Mouse (Mus musculus) heart, embryonic 14.5 days (tissue): ENCODE data around the gene Rab11b. TPM values are rescaled to one million over a fixed set of nuclear protein-coding genes. Genes with fewer than 3 reads are reported as not detected.

Experiments used
- ATAC-seq: fragments of 200-750 bp; cut with Nextera tagmentation; 2 replicates; pipeline ENCODE4 v1.8.0; 2017; ENCODE audit warnings: low read depth, moderate TSS enrichment; ENCODE audit not compliant: insufficient number of reproducible peaks, insufficient read depth, low FRiP score
- H3K27ac ChIP-seq, 2 experiments: fragments of 200-500 bp in 1 of 2; fragments of 300-500 bp in 1 of 2; sonication (generic) in 1 of 2; replicated peaks in 1 of 2; 2 replicates each; pipeline ENCODE4 v1.5.1; 2012 to 2014; ENCODE audit warnings: low read depth in 2 of 2, low read length in 2 of 2, control low read depth in 1 of 2, mild to moderate bottlenecking in 1 of 2, mixed read lengths in 1 of 2; ENCODE audit not compliant: control insufficient read depth in 1 of 2, insufficient read depth in 1 of 2
- H3K27me3 ChIP-seq: fragments of 300-500 bp; sonication (generic); 2 replicates; pipeline ENCODE4 v1.6.1; 2014; ENCODE audit warnings: mild to moderate bottlenecking, low read length, control low read depth; ENCODE audit not compliant: control insufficient read depth, insufficient read depth
- H3K36me3 ChIP-seq: fragments of 300-500 bp; sonication (generic); 2 replicates; pipeline ENCODE4 v1.6.1; 2014; ENCODE audit warnings: mild to moderate bottlenecking, control low read depth, low read length, mixed read lengths; ENCODE audit not compliant: control insufficient read depth, insufficient read depth
- H3K4me1 ChIP-seq, 2 experiments: fragments of 200-500 bp in 1 of 2; fragments of 300-500 bp in 1 of 2; sonication (generic) in 1 of 2; 2 replicates each; pipeline ENCODE4 v1.6.1; 2012 to 2014; ENCODE audit warnings: low read length in 2 of 2, control low read depth in 1 of 2, mixed read lengths in 1 of 2; ENCODE audit not compliant: control insufficient read depth in 2 of 2, insufficient read depth in 2 of 2
- H3K4me2 ChIP-seq: fragments of 300-500 bp; sonication (generic); 2 replicates; pipeline ENCODE4 v1.6.1; 2014; ENCODE audit warnings: mild to moderate bottlenecking, low read length
- H3K4me3 ChIP-seq, 2 experiments: fragments of 200-500 bp in 1 of 2; fragments of 300-500 bp in 1 of 2; sonication (generic) in 1 of 2; 2 replicates each; pipeline ENCODE4 v1.5.1; 2012 to 2014; ENCODE audit warnings: low read length in 2 of 2, mild to moderate bottlenecking in 2 of 2, control low read depth in 1 of 2, low read depth in 1 of 2, moderate library complexity in 1 of 2; ENCODE audit not compliant: control insufficient read depth in 1 of 2, insufficient read depth in 1 of 2
- H3K9ac ChIP-seq: fragments of 300-500 bp; sonication (generic); 2 replicates; pipeline ENCODE4 v1.6.1; 2014; ENCODE audit warnings: mild to moderate bottlenecking, low read length
- H3K9me3 ChIP-seq: fragments of 300-500 bp; sonication (generic); 2 replicates; pipeline ENCODE4 v1.6.1; 2016; ENCODE audit warnings: low read length, control low read depth; ENCODE audit not compliant: control insufficient read depth
- WGBS: fragments of 180-500 bp; shearing (Covaris S2); extraction: QIAGEN DNeasy Blood & Tissue Kit; methylation state at CpG from one replicate; pipeline ENCODE4 v1.1.7; 2014; 5-methylcytosine and 5-hydroxymethylcytosine counted together
- polyA plus RNA-seq: library from polyadenylated mRNA; unstranded; fragments of >200 nt; fragmentation: Nextera tagmentation; extraction: Ambion mirVana; gene quantifications from 2 replicates; pipeline ENCODE4 v1.2.1, GENCODE M21; 2014

Gene Rab11b
- polyA plus RNA-seq, 1 experiment from 2014 or later = 300 TPM

GRCm38 (mm10) chr17:33771617-33772016 lies 11.3 kb upstream of the Rab11b start:
- H3K9ac ChIP-seq = no peak overlapping the region
- no peak overlapping the region for H3K27ac ChIP-seq
- no peak overlapping the region for H3K4me3 ChIP-seq
- H3K27me3 ChIP-seq = no peaks in the 10 kb centered on the region
- no peaks in the 10 kb centered on the region for H3K9me3 ChIP-seq
- no peak for ATAC-seq
- 84% methylated on average over 4 of the region's 4 CpGs for WGBS
- H3K36me3 ChIP-seq = peaks cover 19% of the 10 kb centered on the region
- no peaks in the 10 kb centered on the region for H3K4me1 ChIP-seq
- no peak overlapping the region for H3K4me2 ChIP-seq

GRCm38 (mm10) chr17:33766389-33766788 lies 6.1 kb upstream of the Rab11b start:
- no peak for ATAC-seq
- Histone ChIP-seq H3K4me1 (no peaks in the 10 kb centered on the region), H3K27ac (no peak overlapping the region), H3K4me2 (no peak overlapping the region), H3K36me3 (no peaks in the 10 kb centered on the region), H3K9me3 (no peaks in the 10 kb centered on the region), H3K9ac (no peak overlapping the region), H3K4me3 (no peak overlapping the region), H3K27me3 (no peaks in the 10 kb centered on the region)
- 59% methylated on average over 3 of the region's 3 CpGs for WGBS

DNA sequence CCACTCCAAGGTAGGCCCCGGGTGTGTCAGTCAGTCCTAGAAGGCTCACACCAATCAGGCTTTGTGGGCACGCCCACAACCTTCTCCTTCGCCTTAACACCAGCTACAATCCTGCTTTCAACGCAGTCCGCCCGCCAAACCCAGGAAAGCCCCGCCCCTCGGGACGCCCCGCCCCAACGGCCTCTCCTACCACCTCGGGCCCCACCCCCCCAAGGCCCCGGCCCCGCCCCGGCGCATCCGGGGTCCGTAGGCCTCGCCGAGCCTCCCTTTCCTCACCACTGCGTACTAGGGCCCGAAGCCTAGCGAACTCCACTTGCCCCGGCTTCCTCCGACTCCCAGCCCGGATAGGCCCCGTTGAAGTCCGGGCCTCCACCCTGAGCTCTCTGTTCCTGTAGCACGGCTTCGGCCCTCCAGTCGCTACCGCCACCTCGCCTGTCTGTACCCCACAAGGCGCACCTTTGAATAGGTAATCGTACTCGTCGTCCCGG lies 519 bp downstream of the Rab11b start:
- Histone ChIP-seq H3K9me3 (no peaks in the 10 kb centered on the region), H3K36me3 (peaks cover 3% of the 10 kb centered on the region; the same call in 1 of the 2 replicates), H3K4me2 (peak overlapping the region; percentile 79), H3K9ac (peak overlapping the region; percentile 98), H3K4me3 (peak overlapping the region; percentile 69 to 89), H3K27ac (peak overlapping the region; percentile 99), H3K27me3 (no peaks in the 10 kb centered on the region), H3K4me1 (peaks cover 19 to 45% of the 10 kb centered on the region in 2 experiments)
- WGBS = under 1% methylated on average over 38 of the region's 38 CpGs
- ATAC-seq = peak; percentile 83

DNA sequence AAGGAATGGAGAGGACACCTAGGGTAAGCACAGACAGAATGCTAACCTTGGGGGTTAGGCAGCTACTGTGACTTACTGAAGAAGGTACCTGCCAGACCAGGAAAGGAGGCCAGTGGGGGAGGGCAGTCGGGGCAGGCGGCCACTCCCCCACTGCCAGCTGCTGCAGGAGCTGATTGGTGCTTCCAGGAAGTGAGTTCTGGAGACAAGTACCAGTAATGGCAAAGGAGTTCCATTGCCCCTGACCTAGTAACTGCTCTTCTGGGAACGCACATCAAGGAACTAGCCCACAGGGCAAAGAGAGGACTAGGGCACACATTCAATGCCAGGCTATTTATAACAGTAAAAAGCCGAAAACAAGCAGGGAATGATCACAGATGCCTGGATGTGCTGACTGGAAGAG lies 3.1 kb downstream of the Rab11b start:
- Histone ChIP-seq H3K9ac (peak overlapping the region; percentile 41; the same call in 1 of the 2 replicates), H3K27ac (peak overlapping the region in 1 of 2 experiments; percentile 10; a peak in 1 of 4 replicates), H3K4me3 (no peak overlapping the region), H3K27me3 (no peaks in the 10 kb centered on the region), H3K36me3 (peaks cover 11% of the 10 kb centered on the region; the same call in 1 of the 2 replicates), H3K9me3 (no peaks in the 10 kb centered on the region), H3K4me2 (peak overlapping the region; percentile 26; the same call in 1 of the 2 replicates), H3K4me1 (peaks cover 19 to 60% of the 10 kb centered on the region in 2 experiments)
- no peak for ATAC-seq
- WGBS = 44% methylated on average over 4 of the region's 4 CpGs

- Histone ChIP-seq H3K27ac (peak overlapping the region in 1 of 2 experiments; percentile 10; a peak in 1 of 4 replicates), H3K9ac (no peak overlapping the region), H3K36me3 (peaks cover 13% of the 10 kb centered on the region; the same call in 1 of the 2 replicates), H3K9me3 (no peaks in the 10 kb centered on the region), H3K27me3 (no peaks in the 10 kb centered on the region), H3K4me2 (no peak overlapping the region), H3K4me1 (peaks cover 19 to 60% of the 10 kb centered on the region in 2 experiments), H3K4me3 (no peak overlapping the region)
- 83% methylated on average over 3 of the region's 3 CpGs for WGBS
- no peak for ATAC-seq
Measured at GRCm38 (mm10) chr17:33756108-33756790, 4.1 kb downstream of the Rab11b start.

DNA sequence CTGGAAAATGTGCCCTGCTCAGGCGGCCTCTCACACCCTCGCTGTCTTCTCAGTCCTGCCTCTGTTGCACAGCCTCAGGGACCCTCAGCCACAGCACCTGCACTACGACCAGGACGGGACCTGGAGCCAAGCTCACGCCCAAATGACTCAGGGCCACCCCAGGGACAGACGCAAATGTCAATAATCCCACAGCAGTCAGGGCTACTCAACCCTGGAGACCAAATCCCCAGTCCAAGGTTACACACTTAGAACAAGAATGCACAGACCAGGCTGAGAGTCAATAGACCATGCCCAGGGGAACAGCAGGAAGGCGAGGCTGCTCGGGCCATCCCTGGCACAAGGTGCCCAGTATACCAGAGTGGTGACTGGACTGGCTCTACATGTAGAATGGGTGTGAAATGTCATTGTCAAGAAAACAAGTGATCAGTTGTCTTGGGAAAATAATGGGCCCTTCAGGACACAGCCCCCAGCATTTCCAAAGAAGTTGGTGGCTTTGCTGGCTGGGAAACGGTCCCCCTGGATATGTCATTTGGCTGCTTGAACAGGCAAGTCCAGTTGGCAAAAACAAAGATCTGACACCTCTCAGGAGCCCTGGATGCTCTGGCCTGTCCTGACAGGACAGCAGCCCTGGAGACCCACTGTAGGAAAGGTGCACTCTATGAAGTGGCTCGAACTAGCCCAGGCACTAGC lies 4.8 kb downstream of the Rab11b start:
- no peak overlapping the region for H3K4me2 ChIP-seq
- no peak for ATAC-seq
- H3K27ac ChIP-seq = no peak overlapping the region; a peak in 1 of 4 replicates
- peaks cover 20% of the 10 kb centered on the region; the same call in 1 of the 2 replicates for H3K36me3 ChIP-seq
- H3K9me3 ChIP-seq = no peaks in the 10 kb centered on the region
- H3K27me3 ChIP-seq = no peaks in the 10 kb centered on the region
- peaks cover 19 to 60% of the 10 kb centered on the region in 2 experiments for H3K4me1 ChIP-seq
- H3K4me3 ChIP-seq = no peak overlapping the region
- H3K9ac ChIP-seq = no peak overlapping the region
- WGBS = 89% methylated on average over 10 of the region's 10 CpGs

DNA sequence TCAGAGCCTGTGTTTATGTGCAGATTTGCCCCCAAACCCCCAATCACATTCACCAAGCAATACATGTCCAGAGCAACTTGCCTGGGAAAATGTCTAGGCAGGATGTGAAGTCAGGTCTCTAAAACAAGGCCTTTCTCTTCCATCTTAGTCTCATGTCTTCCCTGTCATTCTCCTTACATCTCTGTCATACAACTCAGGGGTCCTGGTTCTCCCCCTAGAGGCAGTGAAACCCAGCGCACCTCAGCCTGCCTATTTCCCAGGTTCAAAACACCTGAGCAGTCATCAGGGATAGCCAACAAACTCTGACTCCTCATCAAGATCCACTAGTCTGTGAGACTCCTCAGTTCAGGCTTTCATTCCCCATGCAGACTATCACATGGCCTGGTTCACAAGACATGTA lies 5.7 kb downstream of the Rab11b start:
- Histone ChIP-seq H3K4me2 (no peak overlapping the region), H3K27me3 (no peaks in the 10 kb centered on the region), H3K4me3 (no peak overlapping the region), H3K9ac (no peak overlapping the region), H3K4me1 (peaks cover 19 to 60% of the 10 kb centered on the region in 2 experiments), H3K36me3 (peaks cover 29% of the 10 kb centered on the region), H3K27ac (no peak overlapping the region), H3K9me3 (no peaks in the 10 kb centered on the region)
- WGBS = 83% methylated on average over 1 of the region's 1 CpGs
- ATAC-seq = no peak
